11 mouse cellular contexts compared by ENCODE assay signal in genomic region chr8:126682817-126683554, GRCm38 (mm10).
A peak's percentile ranks its signal among the peaks of the same experiment; 100 is the strongest.
DNase-seq lines count a peak whose midpoint lies in the region; ATAC-seq and TF ChIP-seq lines count a peak whose summit lies in the region.
"Had no signal": no experiment of that assay in that cellular context is flagged by ENCODE, and none has a peak within 500 bp of the region (broad histone marks: within the 10 kb centered on the region; RNA-seq: fewer than 3 reads in every experiment).

No protein-coding gene starts in this region.

- H3K36me3 ChIP-seq in embryonic facial prominence, embryonic 14.5 days (ENCODE audit: control insufficient read depth, insufficient read depth, low read length) = no peaks in the 10 kb centered on the region
- H3K36me3 ChIP-seq in intestine, postnatal 0 days (ENCODE audit: control insufficient read depth, insufficient read depth) = no peaks in the 10 kb centered on the region

- no peak overlapping the region for H3K4me2 ChIP-seq in embryonic facial prominence, embryonic 14.5 days (ENCODE audit: low read depth, low read length)
- no peak overlapping the region for H3K4me2 ChIP-seq in intestine, postnatal 0 days (replicated peaks; ENCODE audit: low read depth)

- intact Hi-C loops in left cerebral cortex, postnatal 4 days (cut with DNase I) = no loop called here
- intact Hi-C loops in left cerebral cortex, adult 2 months (cut with DNase I) = no loop called here

- peak; percentile 94 for DNase-seq in heart, adult 11 months
- no peak for DNase-seq in heart, adult 8-10 months (ENCODE audit: low spot score)
- peak; percentile 61 for DNase-seq in left cerebral cortex, postnatal 4 days
- no peak for DNase-seq in left cerebral cortex, adult 2 months (ENCODE audit: extremely low spot score in 1 of 2, low spot score in 2 of 2)
- DNase-seq in embryonic facial prominence, embryonic 14.5 days (ENCODE audit: low spot score) = peak; percentile 57
- DNase-seq in layer of hippocampus, postnatal 14 days (ENCODE audit: low spot score in 2 of 2) = peak; percentile 62 to 79
- DNase-seq in ovary, adult 18-20 months (ENCODE audit: low spot score) = no peak
- DNase-seq: kidney, adult 9 months; midbrain, embryonic 14.5 days; thymus, postnatal 36 days had no signal

- ATAC-seq in embryonic facial prominence, embryonic 14.5 days (ENCODE audit: low read depth) = no peak
- no peak for ATAC-seq in intestine, postnatal 0 days

- peaks cover 28% of the 10 kb centered on the region for H3K4me1 ChIP-seq in embryonic facial prominence, embryonic 14.5 days (ENCODE audit: control insufficient read depth, insufficient read depth, low read length)
- 0 out of 2 replicates have a peak, but pooled peaks cover 3% of the 10 kb centered on the region for H3K4me1 ChIP-seq in intestine, postnatal 0 days (replicated peaks; ENCODE audit: control insufficient read depth, insufficient read depth, low read length)

- no peak overlapping the region for H3K4me3 ChIP-seq in left cerebral cortex, adult 2 months
- no peak overlapping the region for H3K4me3 ChIP-seq in embryonic facial prominence, embryonic 14.5 days (ENCODE audit: low read depth, low read length)
- H3K4me3 ChIP-seq in intestine, postnatal 0 days (ENCODE audit: low read depth, low read length) = no peak overlapping the region

- WGBS in embryonic facial prominence, embryonic 14.5 days = 52% methylated on average over 9 of the region's 9 CpGs
- 90% methylated on average over 9 of the region's 9 CpGs for WGBS in intestine, postnatal 0 days

- no peaks in the 10 kb centered on the region for H3K27me3 ChIP-seq in embryonic facial prominence, embryonic 14.5 days (replicated peaks; ENCODE audit: control insufficient read depth, insufficient read depth, low read length)
- H3K27me3 ChIP-seq in intestine, postnatal 0 days (replicated peaks; ENCODE audit: control insufficient read depth, insufficient read depth, low read length) = no peaks in the 10 kb centered on the region

- TF ChIP-seq CTCF in left cerebral cortex, adult 2 months (IDR thresholded peaks at IDR 0.05) = no peak
- TF ChIP-seq CTCF in intestine, postnatal 0 days (IDR thresholded peaks at IDR 0.05; ENCODE audit: low read depth) = no peak

- no peak overlapping the region for H3K27ac ChIP-seq in left cerebral cortex, adult 2 months
- peak overlapping the region; percentile 64 for H3K27ac ChIP-seq in embryonic facial prominence, embryonic 14.5 days (replicated peaks; ENCODE audit: low read depth, low read length)
- H3K27ac ChIP-seq in intestine, postnatal 0 days (ENCODE audit: low read depth, low read length) = no peak overlapping the region

- no peaks in the 10 kb centered on the region for H3K9me3 ChIP-seq in embryonic facial prominence, embryonic 14.5 days (ENCODE audit: control insufficient read depth, low read length)
- H3K9me3 ChIP-seq in intestine, postnatal 0 days (ENCODE audit: control insufficient read depth) = no peaks in the 10 kb centered on the region

- H3K9ac ChIP-seq in embryonic facial prominence, embryonic 14.5 days (ENCODE audit: low read depth, low read length) = no peak overlapping the region
- no peak overlapping the region for H3K9ac ChIP-seq in intestine, postnatal 0 days (ENCODE audit: low read depth, low read length)

Comparison
In these comparisons a context has a peak if more than half of its experiments do, and no peak if none do; other contexts are left out.
1. DNase-seq: peak in heart, adult 11 months (single experiment), left cerebral cortex, postnatal 4 days (single experiment), embryonic facial prominence, embryonic 14.5 days (single experiment) and layer of hippocampus, postnatal 14 days (2 of 2); none in heart, adult 8-10 months (single experiment), left cerebral cortex, adult 2 months (0 of 2) and ovary, adult 18-20 months (single experiment).